Mouse (Mus musculus): ENCODE data around the gene Pknox1.
"Not testable (repeated sequence)": the region's sequence is repeated elsewhere in the genome, so short reads cannot be mapped to it uniquely, and the experiment has no call there.

Gene Pknox1

GRCm38 (mm10) chr17:31595077-31595476 lies 30.5 kb downstream of the Pknox1 start:
- in situ Hi-C loops (cut with MboI, MseI): no loop called here

GRCm38 (mm10) chr17:31597957-31598356 lies 33.4 kb downstream of the Pknox1 start:
- in situ Hi-C loops (cut with MboI, MseI): no loop called here

GRCm38 (mm10) chr17:31598593-31598992 lies 34.1 kb downstream of the Pknox1 start:
- in situ Hi-C loops (cut with MboI, MseI): no loop called here

- in situ Hi-C loops (cut with MboI, MseI): no loop called here
These were observed 41.9 kb downstream of the Pknox1 start for GRCm38 (mm10) chr17:31606424-31606823.

- in situ Hi-C loops (cut with MboI, MseI): no loop called here
These were observed 42.9 kb downstream of the Pknox1 start for GRCm38 (mm10) chr17:31607256-31607951.

- in situ Hi-C loops (cut with MboI, MseI): not testable (repeated sequence)
These were observed 44.6 kb downstream of the Pknox1 start for GRCm38 (mm10) chr17:31609173-31609572.

GRCm38 (mm10) chr17:31609895-31610294 lies 45.4 kb downstream of the Pknox1 start:
- in situ Hi-C loops (cut with MboI, MseI): no loop called here

GRCm38 (mm10) chr17:31613086-31613755 lies 48.7 kb downstream of the Pknox1 start:
- in situ Hi-C loops (cut with MboI, MseI): no loop called here

- in situ Hi-C loops (cut with MboI, MseI): no loop called here
These were observed 58.6 kb downstream of the Pknox1 start for GRCm38 (mm10) chr17:31623101-31623500.

GRCm38 (mm10) chr17:31627961-31628360 lies 63.4 kb downstream of the Pknox1 start:
- in situ Hi-C loops (cut with MboI, MseI): no loop called here

- in situ Hi-C loops (cut with MboI, MseI): no loop called here
These were observed 66.7 kb downstream of the Pknox1 start for GRCm38 (mm10) chr17:31631081-31631800.

GRCm38 (mm10) chr17:31633007-31633406 lies 68.5 kb downstream of the Pknox1 start:
- in situ Hi-C loops (cut with MboI, MseI): no loop called here

GRCm38 (mm10) chr17:31634896-31635295 lies 70.4 kb downstream of the Pknox1 start:
- in situ Hi-C loops (cut with MboI, MseI): no loop called here

- in situ Hi-C loops (cut with MboI, MseI): no loop called here
These were observed 71.2 kb downstream of the Pknox1 start for GRCm38 (mm10) chr17:31635781-31636180.

- in situ Hi-C loops (cut with MboI, MseI): no loop called here
These were observed 71.9 kb downstream of the Pknox1 start for GRCm38 (mm10) chr17:31636277-31636941.

GRCm38 (mm10) chr17:31636942-31637811 lies 72.6 kb downstream of the Pknox1 start, which contains the start of gene Cbs:
TSS of gene Cbs (minus strand) at chr17:31637238.
- in situ Hi-C loops (cut with MboI, MseI): no loop called here

- in situ Hi-C loops (cut with MboI, MseI): no loop called here
These were observed 73.5 kb downstream of the Pknox1 start for GRCm38 (mm10) chr17:31637866-31638570.

- in situ Hi-C loops (cut with MboI, MseI): no loop called here
These were observed 75.1 kb downstream of the Pknox1 start for GRCm38 (mm10) chr17:31639651-31640050.

GRCm38 (mm10) chr17:31642331-31642730 lies 77.8 kb downstream of the Pknox1 start:
- in situ Hi-C loops (cut with MboI, MseI): no loop called here

- in situ Hi-C loops (cut with MboI, MseI): no loop called here
These were observed 78.4 kb downstream of the Pknox1 start for GRCm38 (mm10) chr17:31642913-31643312.

Data from T-helper 2 cell (primary cell).